Mouse (Mus musculus) lung, adult 2 months (tissue): Measurements from ENCODE around the gene Tppp2. TPM values are rescaled to one million over a fixed set of nuclear protein-coding genes. Genes with fewer than 3 reads are reported as not detected.

Source experiments
- DNase-seq: peaks from one replicate; pipeline ENCODE4 v3.0.0; 2022
- H3K4me1 ChIP-seq: fragments of 200-500 bp; 2 replicates; pipeline ENCODE4 v1.6.1; 2011; ENCODE audit warnings: low read length; ENCODE audit not compliant: control insufficient read depth, insufficient read depth
- H3K4me3 ChIP-seq: fragments of 200-500 bp; replicated peaks from 2 replicates; pipeline ENCODE3; 2011; ENCODE audit warnings: low read depth, mild to moderate bottlenecking, control low read depth, low read length; ENCODE audit errors: extremely low read depth
- CTCF ChIP-seq: fragments of 200-500 bp; IDR thresholded peaks from 2 replicates; pipeline ENCODE4 v1.5.1; 2011; ENCODE audit warnings: mild to moderate bottlenecking, low read length, control low read depth; ENCODE audit not compliant: insufficient read depth
- POLR2A ChIP-seq: fragments of 200-500 bp; IDR thresholded peaks from 2 replicates; pipeline ENCODE4 v1.6.1; 2011; ENCODE audit warnings: low read depth, mild to moderate bottlenecking, control low read depth, low read length, borderline replicate concordance; ENCODE audit errors: extremely low read depth
- WGBS: fragments of 180-500 bp; shearing (Covaris S2); methylation state at CpG from one replicate; pipeline ENCODE4 v1.1.7; 2018; 5-methylcytosine and 5-hydroxymethylcytosine counted together
- polyA plus RNA-seq: library from polyadenylated mRNA; depleted of rRNA; stranded (reverse); fragments of >200 nt; gene quantifications from 2 replicates; pipeline ENCODE4 v1.2.3, GENCODE M21; 2012

Gene Tppp2
- polyA plus RNA-seq, 1 experiment = not detected

GRCm38 (mm10) chr14:51904706-51905105 is 13.5 kb upstream of the Tppp2 start:
- no peak for TF ChIP-seq POLR2A
- TF ChIP-seq CTCF = no peak
- no peaks in the 10 kb centered on the region for H3K4me1 ChIP-seq
- DNase-seq = no peak
- no peak overlapping the region for H3K4me3 ChIP-seq
- 55% methylated on average over 7 of the region's 7 CpGs for WGBS

GRCm38 (mm10) chr14:51906102-51906501 is 12.1 kb upstream of the Tppp2 start:
- Histone ChIP-seq H3K4me1 (no peaks in the 10 kb centered on the region), H3K4me3 (no peak overlapping the region)
- DNase-seq = no peak
- WGBS = 86% methylated on average over 11 of the region's 11 CpGs
- TF ChIP-seq POLR2A (no peak), CTCF (no peak)

GRCm38 (mm10) chr14:51911301-51911700 is 6.9 kb upstream of the Tppp2 start:
- DNase-seq = no peak
- Histone ChIP-seq H3K4me3 (no peak overlapping the region), H3K4me1 (peaks cover 6% of the 10 kb centered on the region)
- WGBS = 79% methylated on average over 10 of the region's 10 CpGs
- no peak for TF ChIP-seq CTCF
- TF ChIP-seq POLR2A = no peak

GRCm38 (mm10) chr14:51912391-51913061 is 5.7 kb upstream of the Tppp2 start:
- no peak for DNase-seq
- WGBS = 19% methylated on average over 14 of the region's 14 CpGs

GRCm38 (mm10) chr14:51913062-51913959 is 4.9 kb upstream of the Tppp2 start:
- TF ChIP-seq CTCF (no peak), POLR2A (peak; percentile 73; the same call in 1 of the 2 replicates)
- peaks cover 6% of the 10 kb centered on the region for H3K4me1 ChIP-seq
- H3K4me3 ChIP-seq = peak overlapping the region; percentile 85
- WGBS = 1% methylated on average over 58 of the region's 58 CpGs
- DNase-seq = peak; percentile 62

More at GRCm38 (mm10) chr14:51912391-51913061, 5.7 kb upstream of the Tppp2 start:
- TF ChIP-seq CTCF (no peak), POLR2A (0 out of 2 replicates have a peak, but pooled peaks have one; percentile 6)
- Histone ChIP-seq H3K4me1 (peaks cover 6% of the 10 kb centered on the region), H3K4me3 (peak overlapping the region; percentile 85)

- DNase-seq = peak; percentile 60
- 5% methylated on average over 23 of the region's 23 CpGs for WGBS
- peak; percentile 67; the same call in 1 of the 2 replicates for TF ChIP-seq POLR2A
- TF ChIP-seq CTCF = no peak
- H3K4me1 ChIP-seq = peaks cover 6% of the 10 kb centered on the region
- H3K4me3 ChIP-seq = peak within 1 kb of the TSS; percentile 85
Observed at GRCm38 (mm10) chr14:51913960-51914762, 4.1 kb upstream of the Tppp2 start, which contains the start of gene Ndrg2. Gene Ndrg2 (minus strand): TSS chr14:51914158.

- peaks cover 6% of the 10 kb centered on the region for H3K4me1 ChIP-seq
- no peak overlapping the region for H3K4me3 ChIP-seq
- TF ChIP-seq CTCF (no peak), POLR2A (no peak)
- 5% methylated on average over 3 of the region's 3 CpGs for WGBS
- no peak for DNase-seq
Observed at GRCm38 (mm10) chr14:51915030-51915429, 3.2 kb upstream of the Tppp2 start.

GRCm38 (mm10) chr14:51916539-51916938 is 1.7 kb upstream of the Tppp2 start:
- WGBS = 84% methylated on average over 4 of the region's 4 CpGs
- DNase-seq = no peak
- Histone ChIP-seq H3K4me1 (peaks cover 6% of the 10 kb centered on the region), H3K4me3 (no peak overlapping the region)
- TF ChIP-seq POLR2A (no peak), CTCF (no peak)

GRCm38 (mm10) chr14:51918966-51919365 is 741 bp downstream of the Tppp2 start:
- no peak for DNase-seq
- Histone ChIP-seq H3K4me1 (peaks cover 6% of the 10 kb centered on the region), H3K4me3 (no peak overlapping the region)
- WGBS = 84% methylated on average over 4 of the region's 4 CpGs
- TF ChIP-seq CTCF (no peak), POLR2A (no peak)
